Mouse (Mus musculus): ENCODE data around the gene Smoc1. TPM values are rescaled to one million over a fixed set of nuclear protein-coding genes. Genes with fewer than 3 reads are reported as not detected.

The Smoc1 gene
- total and polyA plus RNA-seq, 2 experiments from 2014 or later, result 24.5 to 28.7 TPM

GRCm38 (mm10) chr12:81110006-81110405 is 83.4 kb downstream of the Smoc1 start:
- Histone ChIP-seq H3K9me3 (ENCODE audit: low read length) (no peaks in the 10 kb centered on the region), H3K4me2 (ENCODE audit: low read depth, low read length, poor library complexity, severe bottlenecking) (no peak overlapping the region), H3K9ac (replicated peaks; ENCODE audit: low read length, poor library complexity, severe bottlenecking) (no peak overlapping the region), H3K4me1 (ENCODE audit: insufficient read depth, low read length) (no peaks in the 10 kb centered on the region; the same call in 1 of the 2 replicates), H3K4me3 (ENCODE audit: low read depth, low read length) (no peak overlapping the region), H3K36me3 (ENCODE audit: insufficient read depth, low read length) (no peaks in the 10 kb centered on the region), H3K27me3 (ENCODE audit: insufficient read depth, low read length) (no peaks in the 10 kb centered on the region), H3K27ac (ENCODE audit: low read depth, low read length) (no peak overlapping the region)
- ATAC-seq (ENCODE audit: low FRiP score) (no peak), DNase-seq (ENCODE audit: low spot score) (peak; percentile 44)
- no peak for TF ChIP-seq CTCF (IDR thresholded peaks at IDR 0.05)
- 77% methylated on average over 3 of the region's 3 CpGs for WGBS

GRCm38 (mm10) chr12:81112321-81112720 is 85.7 kb downstream of the Smoc1 start:
- no peak for TF ChIP-seq CTCF (IDR thresholded peaks at IDR 0.05)
- Histone ChIP-seq H3K4me3 (ENCODE audit: low read depth, low read length) (no peak overlapping the region), H3K9me3 (ENCODE audit: low read length) (no peaks in the 10 kb centered on the region), H3K27ac (ENCODE audit: low read depth, low read length) (no peak overlapping the region), H3K36me3 (ENCODE audit: insufficient read depth, low read length) (no peaks in the 10 kb centered on the region), H3K27me3 (ENCODE audit: insufficient read depth, low read length) (no peaks in the 10 kb centered on the region), H3K4me2 (ENCODE audit: low read depth, low read length, poor library complexity, severe bottlenecking) (no peak overlapping the region), H3K4me1 (ENCODE audit: insufficient read depth, low read length) (no peaks in the 10 kb centered on the region; the same call in 1 of the 2 replicates), H3K9ac (replicated peaks; ENCODE audit: low read length, poor library complexity, severe bottlenecking) (no peak overlapping the region)
- ATAC-seq (ENCODE audit: low FRiP score), result no peak
- DNase-seq (ENCODE audit: low spot score), result no peak
- WGBS, result 92% methylated on average over 4 of the region's 4 CpGs

- Histone ChIP-seq H3K27me3 (ENCODE audit: insufficient read depth, low read length) (no peaks in the 10 kb centered on the region), H3K4me3 (ENCODE audit: low read depth, low read length) (no peak overlapping the region)
- no peak for ATAC-seq (ENCODE audit: low FRiP score)
These were observed 93.7 kb downstream of the Smoc1 start for GRCm38 (mm10) chr12:81120301-81120700.

GRCm38 (mm10) chr12:81123793-81124192 is 97.2 kb downstream of the Smoc1 start:
- TF ChIP-seq CTCF (IDR thresholded peaks at IDR 0.05), result no peak
- Histone ChIP-seq H3K27me3 (ENCODE audit: insufficient read depth, low read length) (no peaks in the 10 kb centered on the region), H3K9ac (replicated peaks; ENCODE audit: low read length, poor library complexity, severe bottlenecking) (no peak overlapping the region), H3K4me3 (ENCODE audit: low read depth, low read length) (no peak overlapping the region), H3K27ac (ENCODE audit: low read depth, low read length) (no peak overlapping the region), H3K36me3 (ENCODE audit: insufficient read depth, low read length) (no peaks in the 10 kb centered on the region), H3K4me1 (ENCODE audit: insufficient read depth, low read length) (no peaks in the 10 kb centered on the region), H3K4me2 (ENCODE audit: low read depth, low read length, poor library complexity, severe bottlenecking) (no peak overlapping the region), H3K9me3 (ENCODE audit: low read length) (no peaks in the 10 kb centered on the region)
- DNase-seq (ENCODE audit: low spot score) (no peak), ATAC-seq (ENCODE audit: low FRiP score) (no peak)

More at GRCm38 (mm10) chr12:81120301-81120700, 93.7 kb downstream of the Smoc1 start:
- Histone ChIP-seq H3K4me1 (ENCODE audit: insufficient read depth, low read length) (no peaks in the 10 kb centered on the region), H3K36me3 (ENCODE audit: insufficient read depth, low read length) (no peaks in the 10 kb centered on the region), H3K27ac (ENCODE audit: low read depth, low read length) (no peak overlapping the region), H3K4me2 (ENCODE audit: low read depth, low read length, poor library complexity, severe bottlenecking) (no peak overlapping the region), H3K9me3 (ENCODE audit: low read length) (no peaks in the 10 kb centered on the region), H3K9ac (replicated peaks; ENCODE audit: low read length, poor library complexity, severe bottlenecking) (no peak overlapping the region)
- DNase-seq (ENCODE audit: low spot score), result no peak
- TF ChIP-seq CTCF (IDR thresholded peaks at IDR 0.05), result no peak

- H3K27ac ChIP-seq (ENCODE audit: low read depth, low read length), result no peak overlapping the region
- 89% methylated on average over 3 of the region's 3 CpGs for WGBS
- no peak for DNase-seq (ENCODE audit: low spot score)
- no peak for ATAC-seq (ENCODE audit: low FRiP score)
- no peaks in the 10 kb centered on the region for H3K27me3 ChIP-seq (ENCODE audit: insufficient read depth, low read length)
- H3K36me3 ChIP-seq (ENCODE audit: insufficient read depth, low read length), result no peaks in the 10 kb centered on the region
- no peak for TF ChIP-seq CTCF (IDR thresholded peaks at IDR 0.05)
- H3K9ac ChIP-seq (replicated peaks; ENCODE audit: low read length, poor library complexity, severe bottlenecking), result no peak overlapping the region
- H3K9me3 ChIP-seq (ENCODE audit: low read length), result no peaks in the 10 kb centered on the region
- H3K4me1 ChIP-seq (ENCODE audit: insufficient read depth, low read length), result no peaks in the 10 kb centered on the region
- no peak overlapping the region for H3K4me3 ChIP-seq (ENCODE audit: low read depth, low read length)
- H3K4me2 ChIP-seq (ENCODE audit: low read depth, low read length, poor library complexity, severe bottlenecking), result no peak overlapping the region
These were observed 100.2 kb downstream of the Smoc1 start for GRCm38 (mm10) chr12:81126842-81127241.

- Histone ChIP-seq H3K4me1 (ENCODE audit: insufficient read depth, low read length) (peaks cover 3% of the 10 kb centered on the region; the same call in 1 of the 2 replicates), H3K9me3 (ENCODE audit: low read length) (no peaks in the 10 kb centered on the region), H3K4me2 (ENCODE audit: low read depth, low read length, poor library complexity, severe bottlenecking) (no peak overlapping the region), H3K9ac (replicated peaks; ENCODE audit: low read length, poor library complexity, severe bottlenecking) (no peak overlapping the region), H3K36me3 (ENCODE audit: insufficient read depth, low read length) (no peaks in the 10 kb centered on the region), H3K4me3 (ENCODE audit: low read depth, low read length) (no peak overlapping the region), H3K27me3 (ENCODE audit: insufficient read depth, low read length) (no peaks in the 10 kb centered on the region), H3K27ac (ENCODE audit: low read depth, low read length) (no peak overlapping the region)
- no peak for TF ChIP-seq CTCF (IDR thresholded peaks at IDR 0.05)
- DNase-seq (ENCODE audit: low spot score), result no peak
- no peak for ATAC-seq (ENCODE audit: low FRiP score)
- 92% methylated on average over 5 of the region's 5 CpGs for WGBS
These were observed 102.1 kb downstream of the Smoc1 start for GRCm38 (mm10) chr12:81128693-81129092.

All from midbrain, postnatal 0 days (tissue).